Mouse (Mus musculus): ENCODE data around the gene Riox2. TPM values are rescaled to one million over a fixed set of nuclear protein-coding genes. Genes with fewer than 3 reads are reported as not detected.

Gene Riox2
- polyA plus RNA-seq, 1 experiment from 2014 or later: 34.2 TPM

Other genes starting within 250 kb of the Riox2 start
- not detected in 2 replicates for gene Olfr201, start 199.1 kb upstream of the Riox2 start, polyA plus RNA-seq (2014; fragmentation: Nextera tagmentation; extraction: Ambion mirVana)
- not detected in 2 replicates for gene Olfr202, start 185.0 kb upstream of the Riox2 start, polyA plus RNA-seq (2014; fragmentation: Nextera tagmentation; extraction: Ambion mirVana)
- gene Olfr203, start 172.9 kb upstream of the Riox2 start, polyA plus RNA-seq (2014; fragmentation: Nextera tagmentation; extraction: Ambion mirVana): not detected in 2 replicates
- gene Olfr204, start 153.5 kb upstream of the Riox2 start, polyA plus RNA-seq (2014; fragmentation: Nextera tagmentation; extraction: Ambion mirVana): not detected in 2 replicates
- gene Olfr205, start 140.6 kb upstream of the Riox2 start, polyA plus RNA-seq (2014; fragmentation: Nextera tagmentation; extraction: Ambion mirVana): not detected in 2 replicates
- gene Olfr206, start 122.5 kb upstream of the Riox2 start, polyA plus RNA-seq (2014; fragmentation: Nextera tagmentation; extraction: Ambion mirVana): not detected in 2 replicates
- gene Olfr209, start 107.8 kb upstream of the Riox2 start, polyA plus RNA-seq (2014; fragmentation: Nextera tagmentation; extraction: Ambion mirVana): not detected in 2 replicates
- 0.20 and 0.22 TPM in 2 replicates for gene Gabrr3, start 64.4 kb upstream of the Riox2 start, polyA plus RNA-seq (2014; fragmentation: Nextera tagmentation; extraction: Ambion mirVana)
- 9.2 and 9.3 TPM in 2 replicates for gene Crybg3, start 129.2 kb downstream of the Riox2 start, polyA plus RNA-seq (2014; fragmentation: Nextera tagmentation; extraction: Ambion mirVana)
- 50.1 and 50.8 TPM in 2 replicates for gene Arl6, start 167.6 kb downstream of the Riox2 start, polyA plus RNA-seq (2014; fragmentation: Nextera tagmentation; extraction: Ambion mirVana)